Mouse (Mus musculus): ENCODE data around the gene Snca.

The Snca gene

GRCm38 (mm10) chr6:60829282-60829891 lies at the start of gene Snca:
Gene Snca, minus strand, starts transcription at chr6:60829855.
- no peak for DNase-seq (ENCODE audit: low spot score in 2 of 2)

GRCm38 (mm10) chr6:60870126-60870525 lies 40.5 kb upstream of the Snca start:
- no peak for DNase-seq (ENCODE audit: low spot score in 2 of 2)

GRCm38 (mm10) chr6:60856599-60856998 lies 26.9 kb upstream of the Snca start:
- DNase-seq (ENCODE audit: low spot score in 2 of 2), result no peak

- DNase-seq (ENCODE audit: low spot score in 2 of 2), result no peak
Measured at GRCm38 (mm10) chr6:60851690-60852089, 22.0 kb upstream of the Snca start.

GRCm38 (mm10) chr6:60828429-60829264 lies 1.0 kb downstream of the Snca start:
- peak; percentile 8 to 17 for DNase-seq (ENCODE audit: low spot score in 2 of 2)

GRCm38 (mm10) chr6:60828047-60828428 lies 1.6 kb downstream of the Snca start:
- DNase-seq (ENCODE audit: low spot score in 2 of 2), result no peak

- no peak for DNase-seq (ENCODE audit: low spot score in 2 of 2)
Measured at GRCm38 (mm10) chr6:60827290-60827689, 2.4 kb downstream of the Snca start.

GRCm38 (mm10) chr6:60819272-60819671 lies 10.4 kb downstream of the Snca start:
- DNase-seq (ENCODE audit: low spot score in 2 of 2), result no peak

- DNase-seq (ENCODE audit: low spot score in 2 of 2), result no peak
Measured at GRCm38 (mm10) chr6:60813516-60813915, 16.1 kb downstream of the Snca start.

- DNase-seq (ENCODE audit: low spot score in 2 of 2), result no peak
Measured at GRCm38 (mm10) chr6:60798266-60798665, 31.4 kb downstream of the Snca start.

- no peak for DNase-seq (ENCODE audit: low spot score in 2 of 2)
Measured at GRCm38 (mm10) chr6:60793659-60794365, 35.8 kb downstream of the Snca start.

GRCm38 (mm10) chr6:60786955-60787354 lies 42.7 kb downstream of the Snca start:
- DNase-seq (ENCODE audit: low spot score in 2 of 2), result no peak

- no peak for DNase-seq (ENCODE audit: low spot score in 2 of 2)
Measured at GRCm38 (mm10) chr6:60771899-60772298, 57.8 kb downstream of the Snca start.

- no peak for DNase-seq (ENCODE audit: low spot score in 2 of 2)
Measured at GRCm38 (mm10) chr6:60765696-60766095, 64.0 kb downstream of the Snca start.

GRCm38 (mm10) chr6:60762864-60763263 lies 66.8 kb downstream of the Snca start:
- no peak for DNase-seq (ENCODE audit: low spot score in 2 of 2)

- no peak for DNase-seq (ENCODE audit: low spot score in 2 of 2)
Measured at GRCm38 (mm10) chr6:60761710-60762109, 67.9 kb downstream of the Snca start.

GRCm38 (mm10) chr6:60754975-60755374 lies 74.7 kb downstream of the Snca start:
- DNase-seq (ENCODE audit: low spot score in 2 of 2), result no peak

GRCm38 (mm10) chr6:60745965-60746364 lies 83.7 kb downstream of the Snca start:
- DNase-seq (ENCODE audit: low spot score in 2 of 2), result no peak

- no peak for DNase-seq (ENCODE audit: low spot score in 2 of 2)
Measured at GRCm38 (mm10) chr6:60741427-60742071, 88.1 kb downstream of the Snca start.

GRCm38 (mm10) chr6:60739776-60740175 lies 89.9 kb downstream of the Snca start:
- no peak for DNase-seq (ENCODE audit: low spot score in 2 of 2)

GRCm38 (mm10) chr6:60731164-60731563 lies 98.5 kb downstream of the Snca start:
- no peak for DNase-seq (ENCODE audit: low spot score in 2 of 2)

All from urinary bladder, postnatal 36 days (tissue).